Mouse (Mus musculus): ENCODE data around the gene Taf5.

DNA sequence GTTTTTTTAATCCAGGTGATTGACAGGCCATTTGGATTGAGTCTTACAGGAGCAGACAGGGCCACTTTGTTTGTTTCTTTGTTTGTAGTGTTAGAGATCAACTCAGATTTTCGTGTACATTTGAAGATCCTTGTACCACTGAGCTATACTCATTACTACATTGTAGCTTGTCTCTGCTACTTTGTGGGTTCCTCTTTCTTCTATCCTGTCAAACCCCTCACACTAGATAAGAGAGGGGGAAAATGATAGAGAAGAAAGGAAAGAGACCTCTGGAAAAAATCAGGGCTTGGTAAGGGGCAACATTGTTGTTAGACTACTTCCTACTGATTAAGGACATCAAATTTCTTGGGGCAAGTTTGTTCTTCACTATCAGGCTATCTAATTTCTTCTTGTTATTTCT is 9.9 kb upstream of the Taf5 start:
- TF ChIP-seq CTCF (IDR thresholded peaks at IDR 0.05) (no peak), EP300 (IDR thresholded peaks at IDR 0.05; ENCODE audit: insufficient read depth, low read depth, low read length) (no peak), POLR2A (IDR thresholded peaks at IDR 0.05; ENCODE audit: insufficient read depth, low read depth, low read length) (no peak)
